Mouse (Mus musculus) heart, postnatal 4 days (tissue): ENCODE measurements around the gene Nfkb1. TPM values are rescaled to one million over a fixed set of nuclear protein-coding genes. Genes with fewer than 3 reads are reported as not detected.
A peak's percentile ranks its signal among the peaks of the same experiment; 100 is the strongest.

Experiments used
- DNase-seq: peaks from one replicate; pipeline ENCODE4 v3.0.0; 2021
- total RNA-seq, 2 experiments: library from RNA; stranded (reverse); gene quantifications; 2 replicates each; pipeline ENCODE4 v1.2.3; 2021

The Nfkb1 gene
- total RNA-seq, 2 experiments from 2014 or later = 47.0 to 49.9 TPM

GRCm38 (mm10) chr3:135667084-135667483 is 24.3 kb downstream of the Nfkb1 start:
- no peak for DNase-seq

- no peak for DNase-seq
Observed at GRCm38 (mm10) chr3:135665777-135666259, 25.5 kb downstream of the Nfkb1 start.

- no peak for DNase-seq
Observed at GRCm38 (mm10) chr3:135662139-135662864, 29.0 kb downstream of the Nfkb1 start.

DNA sequence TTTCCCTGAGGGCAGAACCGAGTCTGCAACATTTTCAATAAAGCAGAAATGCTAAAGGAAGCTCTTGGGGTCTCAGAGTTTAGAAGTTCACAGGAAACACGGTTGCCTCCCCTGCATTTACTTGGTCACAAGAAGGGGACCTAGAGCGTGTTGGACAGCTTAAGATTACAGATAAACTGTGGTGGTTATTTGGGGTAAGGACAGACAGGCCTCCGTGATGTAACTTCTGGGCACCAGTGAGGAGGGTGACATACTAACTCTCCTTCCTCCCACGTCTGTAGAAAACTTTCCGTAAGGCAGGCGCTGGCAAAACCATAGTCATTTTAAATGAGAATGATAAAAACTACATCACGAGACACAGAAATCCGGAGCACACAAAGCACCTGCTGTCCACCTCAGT is 29.6 kb downstream of the Nfkb1 start:
- no peak for DNase-seq

- no peak for DNase-seq
Observed at GRCm38 (mm10) chr3:135658540-135659097, 32.7 kb downstream of the Nfkb1 start.

- no peak for DNase-seq
Observed at GRCm38 (mm10) chr3:135656156-135656555, 35.2 kb downstream of the Nfkb1 start.

DNA sequence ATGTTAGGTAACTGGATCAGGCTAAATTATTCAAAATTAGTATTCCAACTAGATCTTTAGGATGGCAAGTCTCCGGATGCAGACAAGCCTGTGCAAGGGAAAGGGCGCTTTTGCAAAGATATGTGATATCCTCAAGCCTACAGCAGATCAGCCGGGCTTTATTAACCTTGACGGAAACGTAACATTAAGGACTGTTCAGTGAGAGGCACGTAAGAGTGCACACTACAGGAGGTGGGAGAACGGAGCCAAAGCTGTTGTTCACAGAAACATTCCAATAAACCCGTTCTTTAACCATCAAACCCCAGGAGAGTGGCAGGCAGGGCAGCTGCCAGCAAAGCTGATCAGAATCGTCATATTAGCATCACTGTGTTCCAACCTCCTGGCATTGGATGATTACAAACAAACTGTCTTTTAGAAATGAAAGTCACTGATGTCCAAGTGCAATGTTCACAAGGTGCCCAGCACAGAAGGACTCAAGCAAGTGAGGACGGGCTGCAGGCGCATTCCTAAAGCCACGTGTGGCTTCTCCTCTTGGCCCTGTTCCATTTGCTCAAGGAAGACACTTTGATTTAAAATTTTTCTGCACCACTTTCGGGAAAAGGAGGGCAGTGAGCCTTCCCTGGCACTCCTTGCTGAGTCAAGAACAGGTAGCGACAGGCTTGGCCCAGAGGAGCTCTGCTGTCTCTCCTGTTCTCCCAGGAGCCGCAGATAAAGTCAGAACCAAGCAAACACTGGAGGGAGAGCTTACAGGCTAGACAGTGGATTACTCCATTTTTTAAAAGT is 40.4 kb downstream of the Nfkb1 start:
- DNase-seq = no peak

GRCm38 (mm10) chr3:135649809-135650208 is 41.5 kb downstream of the Nfkb1 start:
- no peak for DNase-seq

- DNase-seq = no peak
Observed at GRCm38 (mm10) chr3:135648501-135648900, 42.8 kb downstream of the Nfkb1 start.

DNA sequence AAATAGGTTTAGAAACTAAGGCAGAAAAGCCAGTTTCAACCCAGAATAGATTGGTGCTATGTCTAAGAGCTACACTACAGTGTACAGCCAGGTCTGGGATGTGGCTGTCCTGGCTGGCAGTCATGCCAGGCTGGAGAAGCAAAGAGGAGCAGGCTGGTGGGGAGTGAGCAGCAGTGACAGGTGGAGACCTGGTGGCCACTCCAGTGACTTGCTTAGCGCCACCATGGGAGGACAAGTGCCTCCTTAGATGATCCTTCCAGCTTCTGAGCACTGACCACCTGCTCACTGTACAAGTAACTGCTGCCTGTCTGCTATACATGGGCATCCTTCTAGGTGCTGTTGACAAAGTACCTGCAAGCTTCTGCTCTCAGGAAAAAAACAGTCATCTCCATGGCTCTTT is 44.7 kb downstream of the Nfkb1 start:
- DNase-seq = no peak

DNA sequence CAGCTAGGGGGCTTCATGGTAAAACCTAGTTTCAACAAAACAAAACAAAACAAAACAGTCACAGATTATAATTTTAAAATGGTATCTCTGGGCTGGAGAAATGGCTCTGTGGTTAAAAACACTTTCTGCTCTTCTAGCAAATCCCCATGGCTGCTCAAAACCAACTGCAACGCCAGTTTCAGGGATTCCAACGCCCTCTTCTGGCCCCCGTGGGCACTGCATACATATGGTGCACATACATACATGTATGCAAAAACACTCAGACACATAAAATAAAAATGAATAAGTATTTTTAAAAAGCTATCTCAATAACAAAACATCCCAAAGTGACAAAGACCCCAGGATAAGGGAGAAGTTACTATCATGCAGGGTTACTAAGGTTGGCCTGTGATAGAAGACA is 46.4 kb downstream of the Nfkb1 start:
- no peak for DNase-seq

DNA sequence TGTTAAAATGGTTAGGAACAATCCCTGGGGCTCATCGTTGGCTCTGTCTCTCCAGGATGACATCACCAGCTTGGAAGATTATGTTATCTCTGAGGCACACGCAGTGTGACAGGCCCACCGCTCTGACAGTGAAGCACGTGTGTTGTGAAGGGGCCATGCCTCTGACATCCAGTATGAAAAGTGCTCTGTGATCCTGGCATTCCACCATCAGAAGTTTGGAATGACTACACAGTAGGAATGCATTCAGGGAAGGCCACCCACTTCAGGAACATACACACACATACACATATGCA is 49.8 kb downstream of the Nfkb1 start:
- DNase-seq = peak; percentile 32

DNA sequence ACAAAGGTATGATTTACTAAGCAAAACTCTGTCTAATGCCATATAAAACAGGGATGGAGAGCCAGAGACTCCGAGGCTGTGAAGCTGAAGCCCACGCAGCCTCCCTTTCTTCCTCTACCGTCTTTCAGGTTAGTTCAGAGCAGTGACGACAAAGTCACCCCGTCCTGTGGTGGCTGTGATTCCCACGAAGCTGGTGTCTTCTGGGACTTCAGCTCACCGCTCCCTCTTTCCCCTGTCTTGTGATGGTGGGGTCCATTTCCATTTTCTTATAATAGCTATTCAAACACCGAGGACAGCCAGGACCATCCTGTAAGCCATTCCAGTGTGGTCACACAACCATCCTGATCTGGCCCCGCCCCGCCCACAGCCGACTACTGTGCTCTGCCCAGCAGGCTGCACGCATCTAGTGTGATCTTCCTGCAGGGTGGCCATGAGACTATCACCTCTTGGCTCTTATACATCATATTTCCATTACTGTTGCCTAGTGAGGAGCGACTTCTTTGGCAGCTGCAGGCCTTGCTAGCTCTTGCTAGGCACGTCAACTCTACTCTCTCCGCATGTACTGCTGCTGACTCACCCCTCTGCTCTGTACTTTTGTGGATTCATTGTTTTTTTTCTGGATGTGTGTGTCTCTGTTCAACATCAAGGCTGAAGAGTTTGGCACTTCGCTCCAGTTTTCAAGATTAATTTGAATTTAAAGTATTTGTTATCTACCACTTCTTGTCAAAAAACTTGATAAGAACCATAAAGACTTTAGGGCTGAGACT is 50.3 kb downstream of the Nfkb1 start:
- peak; percentile 32 for DNase-seq

DNA sequence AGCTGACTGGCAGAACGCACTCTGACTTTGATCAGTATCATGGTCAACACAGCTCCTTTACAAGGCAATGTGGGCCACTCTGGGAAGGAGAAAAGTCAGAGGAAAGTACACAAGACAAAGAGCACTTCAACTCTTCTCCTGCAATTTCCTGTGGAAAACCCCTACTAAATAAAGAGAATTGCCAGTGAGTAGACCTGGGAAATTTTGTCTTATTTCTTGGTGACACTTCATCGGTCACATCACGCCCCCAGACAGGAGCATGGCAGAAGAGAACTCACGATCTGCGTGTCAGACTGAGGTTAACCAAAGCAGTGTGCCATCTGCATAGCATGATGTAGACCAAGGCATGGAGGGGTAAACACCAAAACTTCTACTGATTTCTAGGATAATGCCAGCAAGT is 51.1 kb downstream of the Nfkb1 start:
- DNase-seq = no peak

DNA sequence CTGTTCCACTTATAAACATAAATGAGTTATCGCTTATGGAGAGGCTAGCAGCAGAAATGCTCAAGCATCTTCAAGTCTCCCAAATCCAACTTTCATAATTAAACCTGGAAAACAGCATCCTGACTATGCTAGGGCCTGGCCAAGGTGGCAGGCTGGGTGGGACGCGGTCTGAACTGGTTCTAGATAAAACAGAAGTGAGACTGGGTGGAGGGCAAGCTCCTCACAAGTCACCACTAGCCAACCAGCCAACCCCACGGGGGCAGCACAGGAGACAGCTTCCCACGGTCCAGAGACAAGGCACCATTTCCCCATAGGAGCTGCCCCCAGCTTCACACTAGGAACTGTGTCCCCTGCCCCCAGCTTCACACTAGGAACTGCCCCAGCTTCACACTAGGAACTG is 53.8 kb downstream of the Nfkb1 start:
- DNase-seq = no peak

DNA sequence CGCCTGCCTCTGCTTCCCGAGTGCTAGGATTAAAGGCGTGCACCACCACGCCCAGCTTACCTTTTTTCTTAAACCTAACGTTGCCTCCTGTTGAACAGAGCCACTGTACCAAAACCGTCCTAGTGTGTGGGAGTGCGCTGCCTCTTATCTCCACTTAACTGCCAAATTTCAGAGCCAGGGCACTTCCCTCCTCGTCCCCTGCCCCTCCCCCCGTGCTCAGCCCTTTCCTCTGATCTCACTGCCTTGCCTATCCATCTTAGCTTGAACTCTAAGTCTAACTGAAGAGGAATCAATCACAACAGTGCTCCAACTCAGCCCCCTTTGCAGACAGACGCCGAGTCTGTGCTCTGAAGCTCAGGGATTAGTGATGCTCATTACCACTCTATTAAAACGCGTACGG is 54.9 kb downstream of the Nfkb1 start:
- DNase-seq = peak; percentile 32

DNA sequence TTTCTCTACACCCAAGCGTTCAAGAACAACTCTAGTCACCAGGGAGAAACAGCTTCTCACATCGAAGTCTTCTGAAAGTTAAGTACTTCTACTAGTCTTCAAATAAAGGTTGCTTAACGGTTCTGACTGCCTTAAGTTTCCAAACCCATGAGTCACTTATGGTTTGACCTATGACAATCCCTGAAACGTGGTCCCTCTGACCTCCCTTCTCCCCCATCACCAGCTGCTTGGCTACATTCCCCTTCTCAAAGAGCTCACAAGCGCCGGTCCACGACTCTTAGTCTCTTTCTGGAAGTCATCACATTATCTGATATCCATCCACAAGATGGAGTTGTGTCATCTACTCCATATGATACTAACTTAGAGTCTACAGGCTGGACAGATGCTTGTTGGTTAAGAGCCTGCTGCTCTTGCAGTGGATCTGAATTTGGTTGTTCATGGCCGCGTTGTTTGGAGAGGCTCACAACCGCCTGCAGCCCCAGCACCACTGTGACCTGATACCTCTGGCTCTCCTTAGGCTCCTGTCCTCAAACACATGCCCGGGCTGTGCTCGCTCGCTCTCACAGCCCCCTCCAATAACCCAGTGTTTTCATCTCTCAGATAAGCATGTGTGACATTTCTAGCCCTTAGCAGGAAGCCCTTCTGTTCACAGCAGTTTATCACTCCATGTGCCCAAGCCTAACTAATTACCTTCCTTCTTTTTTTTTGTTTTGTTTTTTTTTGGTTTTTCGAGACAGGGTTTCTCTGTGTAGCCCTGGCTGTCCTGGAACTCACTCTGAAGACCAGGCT is 55.5 kb downstream of the Nfkb1 start:
- no peak for DNase-seq

GRCm38 (mm10) chr3:135635030-135635429 is 56.3 kb downstream of the Nfkb1 start:
- no peak for DNase-seq

DNA sequence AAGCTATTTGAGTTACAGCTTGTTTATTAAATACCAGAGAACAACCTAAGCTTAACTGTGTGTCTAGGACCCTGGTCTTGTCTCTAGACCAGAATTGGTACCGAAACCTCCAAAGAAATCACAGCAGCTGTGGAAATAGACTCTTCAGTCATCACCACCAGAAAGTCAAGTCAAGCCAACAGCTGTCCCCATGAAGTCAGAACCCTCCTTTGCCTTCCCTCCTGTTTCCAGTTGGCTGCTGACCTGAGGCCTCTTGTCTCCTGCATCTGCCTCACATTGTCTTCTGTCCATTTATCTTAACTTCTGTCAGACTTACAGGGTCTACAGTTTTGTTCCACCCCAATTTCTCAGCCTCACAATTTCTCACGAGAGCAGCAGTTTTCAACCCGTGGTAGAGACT is 57.1 kb downstream of the Nfkb1 start:
- no peak for DNase-seq

- no peak for DNase-seq
Observed at GRCm38 (mm10) chr3:135631856-135632255, 59.5 kb downstream of the Nfkb1 start.

- DNase-seq = no peak
Observed at GRCm38 (mm10) chr3:135631096-135631457, 60.3 kb downstream of the Nfkb1 start.

DNA sequence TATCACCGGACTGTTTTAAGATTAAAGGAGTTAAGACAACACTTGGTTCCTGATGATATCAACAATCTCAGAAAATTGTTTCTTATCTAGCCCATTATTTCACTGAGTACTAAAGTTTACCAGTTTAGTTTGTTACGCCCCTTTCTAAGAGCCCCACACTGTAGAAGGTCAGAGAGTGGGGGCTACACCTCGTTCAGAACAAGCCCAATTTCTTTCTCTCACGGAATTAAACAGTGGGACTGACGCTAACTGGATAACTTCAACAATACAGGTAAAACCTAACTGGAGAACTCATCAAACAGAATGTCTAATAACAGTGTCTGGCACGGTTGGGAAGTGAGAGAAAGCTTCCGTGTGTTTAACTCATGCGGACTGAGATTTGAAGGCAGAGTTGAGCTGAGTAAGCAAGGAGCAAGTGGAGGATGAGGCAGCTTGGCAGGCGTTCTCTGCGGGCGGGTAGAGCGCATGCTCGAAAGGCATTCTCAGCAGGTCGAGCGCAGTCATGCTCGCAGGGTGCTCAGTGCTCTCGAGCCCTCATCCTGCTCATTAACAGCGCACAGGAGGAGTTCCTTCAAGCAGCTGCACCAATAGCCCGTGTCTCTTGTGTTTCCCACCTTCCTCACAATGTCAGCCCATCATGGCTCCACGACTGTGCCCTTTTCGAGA is 60.8 kb downstream of the Nfkb1 start:
- DNase-seq = no peak
